Mouse (Mus musculus) liver (tissue): ENCODE measurements at regions not wholly inside any gene's neighbourhood (a gene's known extent, or its start where the extent isn't known, plus 50 kb on each side); places are given as distances from the start of the nearest gene placed in this dataset.

Experiments
- DNase-seq: peaks from one replicate; pipeline ENCODE4 v3.0.0-alpha.2; 2020; ENCODE audit warnings: mixed read lengths

GRCm38 (mm10) chr6:81738466-81738865, 185.0 kb upstream of the Gcfc2 start:
- no peak for DNase-seq

GRCm38 (mm10) chr6:81749681-81750080, 173.8 kb upstream of the Gcfc2 start:
- DNase-seq, result peak; percentile 4

GRCm38 (mm10) chr6:81751631-81752030, 171.8 kb upstream of the Gcfc2 start:
- DNase-seq, result no peak

- DNase-seq, result no peak
Measured at GRCm38 (mm10) chr6:81756242-81756641, 167.2 kb upstream of the Gcfc2 start.

GRCm38 (mm10) chr6:81758876-81759275, 164.6 kb upstream of the Gcfc2 start:
- no peak for DNase-seq

GRCm38 (mm10) chr6:81760181-81760580, 163.3 kb upstream of the Gcfc2 start:
- DNase-seq, result no peak

- no peak for DNase-seq
Measured at GRCm38 (mm10) chr6:81765831-81766230, 157.6 kb upstream of the Gcfc2 start.

- no peak for DNase-seq
Measured at GRCm38 (mm10) chr6:81766800-81767199, 156.7 kb upstream of the Gcfc2 start.

- DNase-seq, result no peak
Measured at GRCm38 (mm10) chr6:81768669-81769537, 154.6 kb upstream of the Gcfc2 start.

GRCm38 (mm10) chr6:81770301-81770700, 153.2 kb upstream of the Gcfc2 start:
- DNase-seq, result no peak

- DNase-seq, result no peak
Measured at GRCm38 (mm10) chr6:81771862-81772261, 151.6 kb upstream of the Gcfc2 start.

GRCm38 (mm10) chr6:81782131-81782530, 141.3 kb upstream of the Gcfc2 start:
- no peak for DNase-seq

- no peak for DNase-seq
Measured at GRCm38 (mm10) chr6:81782815-81783435, 140.5 kb upstream of the Gcfc2 start.

GRCm38 (mm10) chr6:81795281-81795680, 128.2 kb upstream of the Gcfc2 start:
- DNase-seq, result no peak

GRCm38 (mm10) chr6:81800822-81801221, 122.6 kb upstream of the Gcfc2 start:
- DNase-seq, result no peak

- no peak for DNase-seq
Measured at GRCm38 (mm10) chr6:81801804-81802203, 121.7 kb upstream of the Gcfc2 start.

GRCm38 (mm10) chr6:81805942-81806341, 117.5 kb upstream of the Gcfc2 start:
- DNase-seq, result no peak

- no peak for DNase-seq
Measured at GRCm38 (mm10) chr6:81808712-81809111, 114.8 kb upstream of the Gcfc2 start.

- no peak for DNase-seq
Measured at GRCm38 (mm10) chr6:81815248-81815961, 108.1 kb upstream of the Gcfc2 start.

GRCm38 (mm10) chr6:81815962-81816338, 107.5 kb upstream of the Gcfc2 start:
- DNase-seq, result no peak

- no peak for DNase-seq
Measured at GRCm38 (mm10) chr6:81817050-81817827, 106.2 kb upstream of the Gcfc2 start.

GRCm38 (mm10) chr6:81818573-81818972, 104.9 kb upstream of the Gcfc2 start:
- DNase-seq, result no peak

GRCm38 (mm10) chr6:81820078-81820477, 103.4 kb upstream of the Gcfc2 start:
- DNase-seq, result no peak
